Mouse (Mus musculus) megakaryocyte progenitor cell, adult 5-6 weeks (primary cell): ENCODE results near the gene Setdb1. TPM values are rescaled to one million over a fixed set of nuclear protein-coding genes. Genes with fewer than 3 reads are reported as not detected.

ENCODE experiments used
- ATAC-seq: replicated peaks from 2 replicates; pipeline ENCODE4 v1.8.0; 2016; ENCODE audit warnings: mild to moderate bottlenecking, moderate TSS enrichment, inconsistent platforms; ENCODE audit not compliant: poor library complexity
- total RNA-seq, 2 experiments: library from RNA; stranded (forward) in 1 of 2; stranded (reverse) in 1 of 2; fragments of 157-497, 149-512 nt in 1 of 2; fragments of 200-1000 nt in 1 of 2; gene quantifications; 2 replicates each; pipeline versions ENCODE4 v1.2.3 to v1.2.4; 2015 to 2017

Setdb1 gene
- total RNA-seq, 2 experiments from 2014 or later = 31.5 to 37.0 TPM

- ATAC-seq = no peak
Observed at GRCm38 (mm10) chr3:95274453-95274852, 82.5 kb downstream of the Setdb1 start.

Other genes starting within 250 kb of the Setdb1 start
- gene Vps72, start 246.2 kb downstream of the Setdb1 start, total RNA-seq (2015) = 40.4 and 47.6 TPM in 2 replicates
- 97.9 and 124 TPM in 2 replicates for gene Vps72, start 246.2 kb downstream of the Setdb1 start, total RNA-seq (2017)
- 1.1 and 2.6 TPM in 2 replicates for gene Tmod4, start 232.7 kb downstream of the Setdb1 start, total RNA-seq (2015)
- gene Tmod4, start 232.7 kb downstream of the Setdb1 start, total RNA-seq (2017) = 2.3 and 2.5 TPM in 2 replicates
- gene Scnm1, start 223.2 kb downstream of the Setdb1 start, total RNA-seq (2015) = 43.4 and 45.8 TPM in 2 replicates
- 66.0 and 85.7 TPM in 2 replicates for gene Scnm1, start 223.2 kb downstream of the Setdb1 start, total RNA-seq (2017)
- 3.1 and 3.6 TPM in 2 replicates for gene Lysmd1, start 223.1 kb downstream of the Setdb1 start, total RNA-seq (2015)
- gene Lysmd1, start 223.1 kb downstream of the Setdb1 start, total RNA-seq (2017) = 3.8 and 4.3 TPM in 2 replicates
- 17.9 and 18.7 TPM in 2 replicates for gene Tnfaip8l2, start 214.8 kb downstream of the Setdb1 start, total RNA-seq (2015)
- 17.8 and 25.1 TPM in 2 replicates for gene Tnfaip8l2, start 214.8 kb downstream of the Setdb1 start, total RNA-seq (2017)
- 0.05 and 0.07 TPM in 2 replicates for gene Sema6c, start 196.7 kb downstream of the Setdb1 start, total RNA-seq (2015)
- gene Sema6c, start 196.7 kb downstream of the Setdb1 start, total RNA-seq (2017) = not detected in 2 replicates
- 28.5 and 29.3 TPM in 2 replicates for gene Gabpb2, start 139.3 kb downstream of the Setdb1 start, total RNA-seq (2015)
- gene Gabpb2, start 139.3 kb downstream of the Setdb1 start, total RNA-seq (2017) = 43.1 and 57.7 TPM in 2 replicates
- 56.2 and 56.7 TPM in 2 replicates for gene Cdc42se1, start 128.5 kb downstream of the Setdb1 start, total RNA-seq (2015)
- gene Cdc42se1, start 128.5 kb downstream of the Setdb1 start, total RNA-seq (2017) = 52.5 and 60.3 TPM in 2 replicates
- gene Mllt11, start 125.0 kb downstream of the Setdb1 start, total RNA-seq (2015) = 4.6 and 5.8 TPM in 2 replicates
- gene Mllt11, start 125.0 kb downstream of the Setdb1 start, total RNA-seq (2017) = 4.9 and 5.5 TPM in 2 replicates
- 1.0 and 1.4 TPM in 2 replicates for gene Gm128, start 115.6 kb downstream of the Setdb1 start, total RNA-seq (2015)
- gene Gm128, start 115.6 kb downstream of the Setdb1 start, total RNA-seq (2017) = 0.34 and 0.46 TPM in 2 replicates
- gene Bnipl, start 106.0 kb downstream of the Setdb1 start, total RNA-seq (2015) = not detected in 2 replicates
- gene Bnipl, start 106.0 kb downstream of the Setdb1 start, total RNA-seq (2017) = not detected in 2 replicates
- 30.9 and 33.2 TPM in 2 replicates for gene Mindy1, start 75.9 kb downstream of the Setdb1 start, total RNA-seq (2015)
- gene Mindy1, start 75.9 kb downstream of the Setdb1 start, total RNA-seq (2017) = 22.7 and 23.6 TPM in 2 replicates
- gene Prune1, start 75.1 kb downstream of the Setdb1 start, total RNA-seq (2015) = 14.8 and 15.2 TPM in 2 replicates
- 7.8 and 11.8 TPM in 2 replicates for gene Prune1, start 75.1 kb downstream of the Setdb1 start, total RNA-seq (2017)
- 11.2 and 15.9 TPM in 2 replicates for gene Anxa9, start 50.0 kb downstream of the Setdb1 start, total RNA-seq (2015)
- gene Anxa9, start 50.0 kb downstream of the Setdb1 start, total RNA-seq (2017) = 5.5 and 7.0 TPM in 2 replicates
- 193 and 203 TPM in 2 replicates for gene Cers2, start 42.4 kb downstream of the Setdb1 start, total RNA-seq (2015)
- 91.3 and 98.4 TPM in 2 replicates for gene Cers2, start 42.4 kb downstream of the Setdb1 start, total RNA-seq (2017)
- not detected in 2 replicates for gene 4930558C23Rik, start 45.6 kb upstream of the Setdb1 start, total RNA-seq (2015)
- gene 4930558C23Rik, start 45.6 kb upstream of the Setdb1 start, total RNA-seq (2017) = not detected in 2 replicates
- 19.3 and 23.6 TPM in 2 replicates for gene Arnt, start 77.2 kb upstream of the Setdb1 start, total RNA-seq (2015)
- 14.7 and 21.4 TPM in 2 replicates for gene Arnt, start 77.2 kb upstream of the Setdb1 start, total RNA-seq (2017)
- gene Ctsk, start 142.1 kb upstream of the Setdb1 start, total RNA-seq (2015) = 0.17 and 0.49 TPM in 2 replicates
- gene Ctsk, start 142.1 kb upstream of the Setdb1 start, total RNA-seq (2017) = not detected in 2 replicates
- gene Ctss, start 169.6 kb upstream of the Setdb1 start, total RNA-seq (2015) = 43.7 and 64.7 TPM in 2 replicates
- gene Ctss, start 169.6 kb upstream of the Setdb1 start, total RNA-seq (2017) = 73.6 and 105 TPM in 2 replicates
- gene Hormad1, start 202.5 kb upstream of the Setdb1 start, total RNA-seq (2015) = not detected in 2 replicates
- not detected in 2 replicates for gene Hormad1, start 202.5 kb upstream of the Setdb1 start, total RNA-seq (2017)
- 57.3 and 60.3 TPM in 2 replicates for gene Golph3l, start 231.7 kb upstream of the Setdb1 start, total RNA-seq (2015)
- 40.0 and 66.2 TPM in 2 replicates for gene Golph3l, start 231.7 kb upstream of the Setdb1 start, total RNA-seq (2017)